Mouse (Mus musculus): Measurements from ENCODE around the gene Lrsam1.

- no peak for TF ChIP-seq GATA1 (IDR thresholded peaks at IDR 0.05; ENCODE audit: borderline replicate concordance, low read length)
- no peak for TF ChIP-seq FLI1 (IDR thresholded peaks at IDR 0.05; ENCODE audit: low read length)
Observed at GRCm38 (mm10) chr2:32954581-32954980, 6.8 kb downstream of the Lrsam1 start.
